Mouse (Mus musculus): ENCODE measurements around the gene Zfp819. TPM values are rescaled to one million over a fixed set of nuclear protein-coding genes. Genes with fewer than 3 reads are reported as not detected.

Gene Zfp819
- polyA plus RNA-seq (2017; shearing (Covaris generic)): not detected

DNA sequence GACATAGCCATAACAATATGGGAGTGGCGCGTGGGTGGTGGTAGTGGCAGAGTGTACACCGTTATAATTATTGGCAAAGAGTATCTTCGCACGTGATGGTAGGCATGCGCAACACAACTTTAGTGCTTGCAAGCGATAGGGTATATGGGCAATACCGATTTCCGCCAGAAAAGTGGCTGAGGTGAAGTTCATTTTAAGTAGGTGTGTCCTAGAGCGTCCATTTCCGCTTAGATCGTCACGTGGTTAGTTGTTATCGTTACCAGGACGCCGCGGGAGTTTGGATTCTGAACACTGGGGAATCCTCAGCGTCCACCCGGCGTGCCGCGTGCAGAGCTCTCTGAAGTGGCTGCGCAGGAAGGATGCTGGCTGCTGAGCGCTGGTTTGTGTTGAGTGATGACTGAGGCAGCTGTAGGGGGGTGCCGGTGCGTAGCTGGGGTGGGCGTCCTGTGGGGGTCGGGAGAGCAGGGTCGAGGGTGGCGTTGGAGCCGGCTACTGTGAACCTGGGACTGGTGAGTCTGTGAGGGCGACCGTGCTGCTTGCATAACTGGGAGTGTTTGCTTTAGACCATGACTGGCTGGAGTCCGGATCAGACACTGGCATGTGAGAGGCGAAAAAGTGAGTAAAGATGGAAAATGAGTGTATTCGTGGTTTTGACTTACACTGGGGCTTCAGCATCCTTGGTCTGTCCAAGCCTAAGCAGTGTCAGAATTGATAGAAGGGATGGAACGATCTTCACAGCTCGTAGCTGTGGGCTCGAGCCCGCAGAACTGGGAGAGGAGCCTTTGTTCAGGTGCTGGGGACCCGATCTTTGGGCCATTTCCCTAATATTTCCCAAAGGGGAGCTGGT lies at the start of gene Zfp819:
Gene Zfp819 (plus strand): TSS at position 274 of the 847 bp plus-strand sequence.

DNA sequence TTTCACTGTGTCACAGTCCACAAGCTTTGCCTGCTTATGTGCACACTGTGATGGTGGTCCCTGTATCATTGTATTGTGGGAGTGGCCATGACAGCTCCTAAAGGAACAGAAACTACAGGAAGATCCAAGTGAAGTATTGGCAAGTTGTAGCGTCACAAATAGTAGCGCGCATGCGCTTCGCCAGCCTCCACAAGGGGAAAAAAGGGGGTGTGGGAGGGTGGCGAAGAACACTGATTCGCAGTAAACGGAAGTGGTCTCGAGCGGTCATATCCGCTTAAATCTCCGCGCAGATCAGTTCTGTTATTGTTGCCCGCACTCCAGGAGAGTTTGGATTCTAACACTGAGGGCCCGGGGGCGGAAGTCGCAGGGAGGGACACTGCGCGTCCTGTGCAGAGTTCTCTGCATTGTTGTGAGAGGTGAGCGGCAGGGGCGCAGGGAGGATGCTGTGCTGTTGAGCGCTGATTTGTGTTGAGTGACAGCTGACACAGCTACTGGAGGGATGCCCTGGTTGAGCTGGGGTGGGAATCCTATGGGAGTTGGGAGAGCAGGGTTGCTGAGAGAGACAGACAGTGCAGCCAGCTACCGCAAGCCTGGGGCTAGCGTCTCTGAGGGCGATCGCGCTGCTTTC lies 44.8 kb upstream of the Zfp819 start, which contains the start of gene Zfp658:
Gene Zfp658 (plus strand): TSS at position 251 of the 628 bp plus-strand sequence.

DNA sequence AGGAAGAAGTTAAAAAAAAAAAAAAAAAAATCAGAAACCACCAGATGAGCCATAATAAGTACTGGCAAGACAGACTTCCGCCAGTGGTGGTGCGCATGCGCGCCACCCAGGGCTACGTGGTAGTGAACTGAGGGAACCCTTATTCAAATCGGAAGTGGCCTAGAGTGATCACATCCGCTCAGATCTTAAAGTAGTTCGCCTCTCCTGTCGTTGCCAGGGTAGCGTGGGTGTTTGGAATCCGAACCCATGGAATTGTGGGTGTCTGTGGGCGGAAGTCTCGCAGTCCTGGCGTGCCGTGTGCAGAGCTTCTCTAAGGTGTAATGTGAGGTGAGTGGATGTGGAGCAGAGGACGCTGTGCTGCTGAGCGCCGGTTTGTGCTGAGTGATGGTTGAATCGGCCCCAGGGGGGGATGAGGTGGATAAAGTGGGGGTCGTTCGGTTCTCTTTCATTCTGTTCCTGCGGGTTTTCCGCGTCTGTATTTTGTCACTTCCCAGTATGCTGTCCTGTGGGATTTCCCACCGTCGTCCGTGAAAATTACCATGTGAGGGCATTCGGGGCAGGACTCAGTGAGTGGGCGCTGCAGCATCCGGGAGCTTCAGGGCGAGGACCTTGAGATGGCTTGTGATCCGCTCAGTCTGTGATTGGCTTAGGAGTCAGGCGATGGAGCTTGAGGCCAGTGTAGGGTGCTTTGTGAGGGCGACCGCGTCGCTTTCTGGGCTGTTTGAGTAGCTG lies 27.4 kb upstream of the Zfp819 start, which contains the start of gene Zfp719:
Gene Zfp719 (plus strand): TSS at position 171 of the 732 bp plus-strand sequence.

DNA sequence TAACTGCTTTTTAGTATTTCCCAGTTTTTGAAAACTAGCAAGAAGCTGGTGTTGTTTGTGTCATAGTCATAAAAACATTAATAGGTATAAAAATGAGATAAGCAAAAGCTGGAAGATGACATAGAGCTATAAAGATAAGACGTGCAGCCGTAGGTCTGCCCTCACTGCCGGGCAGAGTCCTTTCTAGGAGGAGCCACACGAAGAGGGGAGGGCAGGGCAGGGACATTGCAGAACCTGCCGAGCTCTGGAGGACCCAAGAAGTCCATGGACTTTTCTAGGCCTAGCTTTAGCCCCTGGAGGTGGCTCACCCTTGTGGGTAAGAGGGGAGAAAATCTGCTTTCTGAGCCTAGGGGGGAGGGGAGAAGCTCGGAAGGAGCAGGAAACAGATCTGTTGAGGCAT lies 27.5 kb downstream of the Zfp819 start, which contains the start of gene Ceacam18:
Gene Ceacam18 (plus strand): TSS at position 208 of the 400 bp plus-strand sequence.

DNA sequence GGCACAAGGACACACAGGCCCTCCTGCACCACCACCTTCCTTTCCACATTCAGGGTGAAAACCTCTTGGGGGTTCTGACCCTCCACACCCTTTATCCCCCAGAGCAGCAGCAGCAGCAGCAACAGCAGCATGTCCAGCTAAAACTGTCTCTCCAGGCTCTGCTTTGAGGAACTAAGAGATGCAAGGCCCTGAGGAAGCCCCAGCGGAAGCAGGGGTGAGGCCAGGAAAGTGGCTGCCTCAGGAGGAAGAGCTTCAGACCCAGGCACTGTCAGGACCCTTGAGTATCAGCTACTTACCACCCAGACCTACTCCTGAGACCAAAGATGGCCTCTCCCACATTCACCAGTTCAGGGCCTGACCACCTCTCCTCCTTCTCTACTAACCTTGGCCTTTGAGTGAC lies 53.0 kb downstream of the Zfp819 start, which contains the start of gene Siglece:
Gene Siglece (minus strand): TSS at position 160 of the 400 bp plus-strand sequence.

Other genes starting within 250 kb of the Zfp819 start
- 0.78 TPM for gene Siglecg, start 199.0 kb upstream of the Zfp819 start, polyA plus RNA-seq (2017; shearing (Covaris generic))
- gene Lim2, start 179.5 kb upstream of the Zfp819 start, polyA plus RNA-seq (2017; shearing (Covaris generic)): not detected
- gene Nkg7, start 170.1 kb upstream of the Zfp819 start, polyA plus RNA-seq (2017; shearing (Covaris generic)): 86.9 TPM
- gene Cldnd2, start 166.4 kb upstream of the Zfp819 start, polyA plus RNA-seq (2017; shearing (Covaris generic)): not detected
- gene Etfb, start 163.1 kb upstream of the Zfp819 start, polyA plus RNA-seq (2017; shearing (Covaris generic)): 121 TPM
- not detected for gene Gm45233, start 163.0 kb upstream of the Zfp819 start, polyA plus RNA-seq (2017; shearing (Covaris generic))
- gene Vsig10l, start 144.0 kb upstream of the Zfp819 start, polyA plus RNA-seq (2017; shearing (Covaris generic)): 4.1 TPM
- 0.16 TPM for gene Iglon5, start 117.1 kb upstream of the Zfp819 start, polyA plus RNA-seq (2017; shearing (Covaris generic))
- gene 4931406B18Rik, start 101.2 kb upstream of the Zfp819 start, polyA plus RNA-seq (2017; shearing (Covaris generic)): not detected
- not detected for gene Cd33, start 62.7 kb upstream of the Zfp819 start, polyA plus RNA-seq (2017; shearing (Covaris generic))
- gene Zfp658, start 44.9 kb upstream of the Zfp819 start, polyA plus RNA-seq (2017; shearing (Covaris generic)): 5.6 TPM
- 8.7 TPM for gene Zfp719, start 27.6 kb upstream of the Zfp819 start, polyA plus RNA-seq (2017; shearing (Covaris generic))
- gene Ceacam18, start 27.5 kb downstream of the Zfp819 start, polyA plus RNA-seq (2017; shearing (Covaris generic)): 0.08 TPM
- gene Siglece, start 53.0 kb downstream of the Zfp819 start, polyA plus RNA-seq (2017; shearing (Covaris generic)): 0.60 TPM
- gene Ctu1, start 64.8 kb downstream of the Zfp819 start, polyA plus RNA-seq (2017; shearing (Covaris generic)): 14.0 TPM
- gene Klk14, start 83.2 kb downstream of the Zfp819 start, polyA plus RNA-seq (2017; shearing (Covaris generic)): not detected
- not detected for gene Klk13, start 105.4 kb downstream of the Zfp819 start, polyA plus RNA-seq (2017; shearing (Covaris generic))
- gene Klk12, start 161.7 kb downstream of the Zfp819 start, polyA plus RNA-seq (2017; shearing (Covaris generic)): not detected
- 0.16 TPM for gene Klk11, start 167.4 kb downstream of the Zfp819 start, polyA plus RNA-seq (2017; shearing (Covaris generic))
- 0.17 TPM for gene Klk10, start 173.9 kb downstream of the Zfp819 start, polyA plus RNA-seq (2017; shearing (Covaris generic))
- 0.39 TPM for gene Klk9, start 184.7 kb downstream of the Zfp819 start, polyA plus RNA-seq (2017; shearing (Covaris generic))
- gene Klk8, start 190.4 kb downstream of the Zfp819 start, polyA plus RNA-seq (2017; shearing (Covaris generic)): 101 TPM
- gene Klk7, start 204.1 kb downstream of the Zfp819 start, polyA plus RNA-seq (2017; shearing (Covaris generic)): 0.10 TPM
- not detected for gene Klk6, start 217.3 kb downstream of the Zfp819 start, polyA plus RNA-seq (2017; shearing (Covaris generic))
- gene Klk5, start 234.8 kb downstream of the Zfp819 start, polyA plus RNA-seq (2017; shearing (Covaris generic)): not detected

All from CD4-positive, CD25-positive, alpha-beta regulatory T cell (primary cell).